Mouse (Mus musculus) liver, embryonic 13.5 days (tissue): Measurements from ENCODE around the gene Ubap1l. TPM values are rescaled to one million over a fixed set of nuclear protein-coding genes. Genes with fewer than 3 reads are reported as not detected.
A peak's percentile ranks its signal among the peaks of the same experiment; 100 is the strongest.
"Not testable (repeated sequence)": the region's sequence is repeated elsewhere in the genome, so short reads cannot be mapped to it uniquely, and the experiment has no call there.

Experiments used
- ATAC-seq: fragments of 200-750 bp; cut with Nextera tagmentation; 2 replicates; pipeline ENCODE4 v1.8.0; 2017; ENCODE audit warnings: low read depth, mild to moderate bottlenecking, moderate number of reproducible peaks, moderate library complexity
- DNase-seq: peaks from one replicate; pipeline ENCODE4 v3.0.0; 2022
- H3K27ac ChIP-seq: fragments of 300-500 bp; sonication (generic); 2 replicates; pipeline ENCODE4 v1.5.1; 2015; ENCODE audit warnings: moderate library complexity, mild to moderate bottlenecking, inconsistent platforms
- H3K27me3 ChIP-seq: fragments of 300-500 bp; sonication (generic); 2 replicates; pipeline ENCODE4 v1.6.1; 2015; ENCODE audit warnings: mild to moderate bottlenecking, inconsistent platforms
- H3K36me3 ChIP-seq: fragments of 300-500 bp; sonication (generic); 2 replicates; pipeline ENCODE4 v1.6.1; 2015; ENCODE audit warnings: mild to moderate bottlenecking, inconsistent platforms
- H3K4me1 ChIP-seq: fragments of 300-500 bp; sonication (generic); replicated peaks from 2 replicates; pipeline ENCODE4 v1.6.1; 2015; ENCODE audit warnings: inconsistent platforms
- H3K4me2 ChIP-seq: fragments of 300-500 bp; sonication (generic); 2 replicates; pipeline ENCODE4 v1.6.1; 2015; ENCODE audit warnings: inconsistent platforms, mild to moderate bottlenecking, moderate library complexity
- H3K4me3 ChIP-seq: fragments of 300-500 bp; sonication (generic); replicated peaks from 2 replicates; pipeline ENCODE4 v1.5.1; 2015; ENCODE audit warnings: mild to moderate bottlenecking, inconsistent platforms
- H3K9ac ChIP-seq: fragments of 300-500 bp; sonication (generic); 2 replicates; pipeline ENCODE4 v1.6.1; 2015; ENCODE audit warnings: mild to moderate bottlenecking, inconsistent platforms
- H3K9me3 ChIP-seq: fragments of 300-500 bp; sonication (generic); replicated peaks from 2 replicates; pipeline ENCODE4 v1.6.1; 2016; ENCODE audit warnings: inconsistent platforms
- whole genome bisulfite sequencing: fragments of 180-500 bp; shearing (Covaris S2); methylation state at CpG from one replicate; pipeline ENCODE4 v1.1.7; 2015; ENCODE audit not compliant: insufficient replicate concordance; 5-methylcytosine and 5-hydroxymethylcytosine counted together
- polyA plus RNA-seq: library from polyadenylated mRNA; unstranded; fragments of >200 nt; fragmentation: Nextera tagmentation; extraction: Ambion mirVana; gene quantifications from 2 replicates; pipeline ENCODE4 v1.2.1, GENCODE M21; 2015

The Ubap1l gene
- not detected in 2 replicates for polyA plus RNA-seq

- Histone ChIP-seq H3K27ac (0 out of 2 replicates have a peak within 1 kb of the TSS, but pooled peaks have one; percentile 36), H3K9me3 (no peaks in the 10 kb centered on the region), H3K36me3 (peaks cover 50% of the 10 kb centered on the region), H3K4me1 (peaks cover 12% of the 10 kb centered on the region), H3K9ac (no peak within 1 kb of the TSS), H3K4me2 (no peak within 1 kb of the TSS), H3K27me3 (no peaks in the 10 kb centered on the region), H3K4me3 (no peak within 1 kb of the TSS)
- 80% methylated on average over 16 of the region's 16 CpGs for WGBS
- ATAC-seq = no peak
- no peak for DNase-seq
Measured at GRCm38 (mm10) chr9:65360641-65361448, at the start of gene Ubap1l. TSS of gene Ubap1l (plus strand) at chr9:65361041.

- no peak overlapping the region for H3K4me3 ChIP-seq
- H3K4me2 ChIP-seq = no peak overlapping the region
- no peak for DNase-seq
- no peak overlapping the region for H3K27ac ChIP-seq
- no peaks in the 10 kb centered on the region for H3K27me3 ChIP-seq
- WGBS = 84% methylated on average over 4 of the region's 4 CpGs
- peaks cover 63% of the 10 kb centered on the region for H3K36me3 ChIP-seq
- ATAC-seq = peak; percentile 29; the same call in 1 of the 2 replicates
- H3K9me3 ChIP-seq = no peaks in the 10 kb centered on the region
- no peaks in the 10 kb centered on the region for H3K4me1 ChIP-seq
- H3K9ac ChIP-seq = no peak overlapping the region
Measured at GRCm38 (mm10) chr9:65312669-65313357, 48.0 kb upstream of the Ubap1l start.

- Histone ChIP-seq H3K27me3 (no peaks in the 10 kb centered on the region), H3K4me2 (no peak overlapping the region), H3K9me3 (no peaks in the 10 kb centered on the region), H3K4me1 (no peaks in the 10 kb centered on the region), H3K27ac (no peak overlapping the region), H3K36me3 (peaks cover 62% of the 10 kb centered on the region), H3K4me3 (no peak overlapping the region), H3K9ac (no peak overlapping the region)
- 77% methylated on average over 1 of the region's 1 CpGs for WGBS
- no peak for DNase-seq
- no peak for ATAC-seq
Measured at GRCm38 (mm10) chr9:65313846-65314245, 47.0 kb upstream of the Ubap1l start.

- H3K4me2 ChIP-seq = no peak overlapping the region
- no peak overlapping the region for H3K9ac ChIP-seq
- WGBS = 84% methylated on average over 11 of the region's 11 CpGs
- ATAC-seq = no peak
- H3K4me3 ChIP-seq = no peak overlapping the region
- no peaks in the 10 kb centered on the region for H3K27me3 ChIP-seq
- no peak for DNase-seq
- H3K27ac ChIP-seq = no peak overlapping the region
- peaks cover 73% of the 10 kb centered on the region for H3K36me3 ChIP-seq
- no peaks in the 10 kb centered on the region for H3K4me1 ChIP-seq
- H3K9me3 ChIP-seq = no peaks in the 10 kb centered on the region
Measured at GRCm38 (mm10) chr9:65322255-65322900, 38.5 kb upstream of the Ubap1l start.

GRCm38 (mm10) chr9:65325971-65326370 lies 34.9 kb upstream of the Ubap1l start:
- Histone ChIP-seq H3K4me2 (no peak overlapping the region), H3K36me3 (peaks cover 75% of the 10 kb centered on the region), H3K27ac (no peak overlapping the region), H3K4me1 (no peaks in the 10 kb centered on the region), H3K9ac (no peak overlapping the region), H3K4me3 (no peak overlapping the region), H3K9me3 (no peaks in the 10 kb centered on the region), H3K27me3 (no peaks in the 10 kb centered on the region)
- ATAC-seq (no peak), DNase-seq (no peak)

GRCm38 (mm10) chr9:65327371-65327770 lies 33.5 kb upstream of the Ubap1l start:
- 85% methylated on average over 2 of the region's 2 CpGs for WGBS
- H3K4me2 ChIP-seq = no peak overlapping the region
- no peaks in the 10 kb centered on the region for H3K4me1 ChIP-seq
- H3K9ac ChIP-seq = no peak overlapping the region
- no peak for ATAC-seq
- no peak overlapping the region for H3K4me3 ChIP-seq
- DNase-seq = no peak
- peaks cover 66% of the 10 kb centered on the region for H3K36me3 ChIP-seq
- no peak overlapping the region for H3K27ac ChIP-seq
- H3K9me3 ChIP-seq = no peaks in the 10 kb centered on the region
- H3K27me3 ChIP-seq = no peaks in the 10 kb centered on the region

- Histone ChIP-seq H3K9ac (no peak overlapping the region), H3K36me3 (peaks cover 7% of the 10 kb centered on the region), H3K27ac (no peak overlapping the region), H3K4me2 (no peak overlapping the region), H3K27me3 (no peaks in the 10 kb centered on the region), H3K9me3 (no peaks in the 10 kb centered on the region), H3K4me1 (no peaks in the 10 kb centered on the region), H3K4me3 (no peak overlapping the region)
- DNase-seq = no peak
- ATAC-seq = no peak
- WGBS = 83% methylated on average over 5 of the region's 5 CpGs
Measured at GRCm38 (mm10) chr9:65333958-65334357, 26.9 kb upstream of the Ubap1l start.

GRCm38 (mm10) chr9:65339146-65339545 lies 21.7 kb upstream of the Ubap1l start:
- WGBS = 72% methylated on average over 4 of the region's 4 CpGs
- no peak overlapping the region for H3K9ac ChIP-seq
- no peak overlapping the region for H3K4me2 ChIP-seq
- ATAC-seq = no peak
- 0 out of 2 replicates have a peak, but pooled peaks cover 4% of the 10 kb centered on the region for H3K9me3 ChIP-seq
- H3K4me3 ChIP-seq = no peak overlapping the region
- H3K4me1 ChIP-seq = no peaks in the 10 kb centered on the region
- DNase-seq = no peak
- H3K36me3 ChIP-seq = no peaks in the 10 kb centered on the region
- H3K27ac ChIP-seq = no peak overlapping the region
- no peaks in the 10 kb centered on the region for H3K27me3 ChIP-seq

GRCm38 (mm10) chr9:65340414-65340813 lies 20.4 kb upstream of the Ubap1l start:
- H3K4me2 ChIP-seq = no peak overlapping the region
- DNase-seq (no peak), ATAC-seq (no peak)
- H3K27ac ChIP-seq = no peak overlapping the region
- H3K9ac ChIP-seq = no peak overlapping the region
- no peaks in the 10 kb centered on the region for H3K27me3 ChIP-seq
- WGBS = 82% methylated on average over 2 of the region's 2 CpGs
- 0 out of 2 replicates have a peak, but pooled peaks cover 4% of the 10 kb centered on the region for H3K9me3 ChIP-seq
- H3K4me3 ChIP-seq = no peak overlapping the region
- no peaks in the 10 kb centered on the region for H3K36me3 ChIP-seq
- H3K4me1 ChIP-seq = 0 out of 2 replicates have a peak, but pooled peaks cover 2% of the 10 kb centered on the region

GRCm38 (mm10) chr9:65345439-65345838 lies 15.4 kb upstream of the Ubap1l start:
- DNase-seq = not testable (repeated sequence)
- 69% methylated on average over 11 of the region's 11 CpGs for WGBS

GRCm38 (mm10) chr9:65345854-65346475 lies 14.9 kb upstream of the Ubap1l start, which contains the start of gene Pdcd7:
TSS of gene Pdcd7 (plus strand) at chr9:65346104.
- Histone ChIP-seq H3K36me3 (no peaks in the 10 kb centered on the region), H3K4me3 (peak within 1 kb of the TSS; percentile 98), H3K9me3 (no peaks in the 10 kb centered on the region), H3K4me1 (peaks cover 41% of the 10 kb centered on the region), H3K27ac (peak within 1 kb of the TSS; percentile 97), H3K27me3 (no peaks in the 10 kb centered on the region), H3K4me2 (peak within 1 kb of the TSS; percentile 96), H3K9ac (peak within 1 kb of the TSS; percentile 96)
- 1% methylated on average over 50 of the region's 59 CpGs for WGBS
- ATAC-seq (peak; percentile 89), DNase-seq (peak; percentile 85)

More at GRCm38 (mm10) chr9:65345439-65345838, 15.4 kb upstream of the Ubap1l start:
- Histone ChIP-seq H3K27ac (peak overlapping the region; percentile 97), H3K4me2 (peak overlapping the region; percentile 96), H3K9ac (peak overlapping the region; percentile 96), H3K4me3 (peak overlapping the region; percentile 98), H3K4me1 (peaks cover 38% of the 10 kb centered on the region)
- H3K36me3 ChIP-seq, ATAC-seq, H3K9me3 ChIP-seq, H3K27me3 ChIP-seq: not testable (repeated sequence)
